Mouse (Mus musculus) erythroblast, embryonic 14.5 days (primary cell): ENCODE data around the gene Asgr1.

ENCODE experiments used
- GATA1 ChIP-seq: IDR thresholded peaks from 2 replicates; pipeline ENCODE4 v1.6.1; 2012; ENCODE audit warnings: low read length, inconsistent platforms, mixed read lengths
- TAL1 ChIP-seq: IDR thresholded peaks from 3 replicates; pipeline ENCODE4 v1.6.1; 2012; ENCODE audit warnings: low read length, inconsistent platforms, mixed read lengths

DNA sequence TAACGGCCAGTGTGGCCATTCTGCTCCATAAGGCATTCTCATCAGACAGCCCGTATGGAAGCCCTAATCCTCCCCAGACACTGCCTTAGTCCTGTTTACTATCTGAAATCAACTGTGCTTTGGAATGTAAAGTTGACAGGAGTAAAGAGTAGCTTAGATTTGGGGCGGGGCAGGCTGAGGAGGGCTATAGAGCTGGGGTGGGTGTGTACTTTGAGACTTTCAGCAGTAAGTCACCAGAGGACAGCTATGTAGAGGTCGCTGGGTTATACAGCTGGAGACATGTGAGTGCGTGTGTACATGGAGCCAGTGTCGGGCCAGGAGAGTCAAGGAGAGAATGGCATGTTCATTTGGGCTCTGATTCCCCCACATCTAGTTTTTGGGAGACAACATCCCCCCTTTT, 6.0 kb downstream of the Asgr1 start:
- TF ChIP-seq GATA1 (no peak), TAL1 (no peak)
